In the genomic region with DNA sequence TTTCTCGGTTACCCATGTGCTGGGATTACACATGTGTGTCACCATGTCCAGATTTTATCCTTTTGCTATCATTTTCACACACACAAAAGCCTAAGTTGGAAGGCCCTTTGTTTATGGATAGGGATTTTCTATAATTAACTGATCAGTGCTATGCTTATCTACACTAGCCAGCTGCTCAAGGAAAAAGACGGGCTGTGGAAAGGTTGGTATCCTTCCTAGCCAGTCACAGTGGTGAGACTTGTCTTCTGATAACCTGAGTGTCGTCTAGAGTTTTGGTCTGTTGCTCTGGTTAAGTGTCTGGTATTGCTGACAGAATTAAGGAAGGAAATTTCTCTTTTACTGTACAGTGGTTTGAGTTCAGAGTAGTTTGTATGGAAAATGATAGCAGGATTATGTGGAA, we compare ENCODE assay signal across 20 mouse cellular contexts. TPM values are rescaled to one million over a fixed set of nuclear protein-coding genes. Genes with fewer than 3 reads are reported as not detected.
"Had no signal": no experiment of that assay in that cellular context is flagged by ENCODE, and none has a peak within 500 bp of the region (broad histone marks: within the 10 kb centered on the region; RNA-seq: fewer than 3 reads in every experiment).

No protein-coding gene starts in this region.

- H3K4me2 ChIP-seq: lung, embryonic 14.5 days; midbrain, embryonic 12.5 days; neural tube, embryonic 13.5 days; neural tube, embryonic 15.5 days had no signal

- H3K9ac ChIP-seq: lung, embryonic 14.5 days; midbrain, embryonic 12.5 days; neural tube, embryonic 13.5 days; neural tube, embryonic 15.5 days had no signal

- H3K9me3 ChIP-seq: midbrain, embryonic 12.5 days; neural tube, embryonic 15.5 days had no signal

- H3K4me3 ChIP-seq: megakaryocyte, embryonic 14.5 days; midbrain, embryonic 10.5 days; midbrain, embryonic 12.5 days; myocyte; neural tube, embryonic 13.5 days; neural tube, embryonic 15.5 days had no signal

- H3K27ac ChIP-seq: midbrain, embryonic 10.5 days; midbrain, embryonic 12.5 days; neural tube, embryonic 13.5 days; neural tube, embryonic 15.5 days had no signal

- ATAC-seq: midbrain, embryonic 16.5 days had no signal

- DNase-seq: lung, adult 18-20 months; lung, embryonic 14.5 days; lung, postnatal 10 days; lung, postnatal 4 days; midbrain, embryonic 14.5 days; retina, postnatal 1 day; right cerebral cortex, adult 18-20 months; right cerebral cortex, postnatal 25 days; right cerebral cortex, postnatal 4 days; spleen, adult 18-20 months; thymus, adult 18-20 months; thymus, postnatal 14 days; thymus, postnatal 36 days had no signal

- H3K27me3 ChIP-seq: midbrain, embryonic 12.5 days; neural tube, embryonic 13.5 days; neural tube, embryonic 15.5 days had no signal

RNA-seq across cellular contexts. Expression of a gene that starts 6.0 kb away (rescaled TPM):
- polyA plus RNA-seq: myocyte had no signal
